Mouse (Mus musculus): ENCODE data around the gene Gbp2b.

DNA sequence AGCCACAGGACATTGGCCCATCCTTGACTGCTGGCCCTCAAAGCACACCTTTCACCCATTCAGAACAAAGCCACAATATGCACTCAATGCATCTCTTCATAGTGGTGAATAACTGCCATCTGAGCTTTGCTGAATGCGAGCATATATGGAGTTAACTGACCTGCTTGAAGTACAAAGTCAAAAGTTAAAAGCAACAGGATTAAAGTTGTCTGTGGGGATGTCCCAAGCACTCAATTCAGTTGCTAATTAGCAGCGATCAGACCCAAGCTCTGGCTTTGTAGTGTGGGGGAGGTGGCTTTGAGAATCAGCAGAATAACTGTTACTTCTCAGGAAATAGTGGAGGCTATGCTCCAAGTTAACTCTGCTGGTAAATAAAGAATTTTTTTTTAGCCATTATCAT, 55.6 kb downstream of the Gbp2b start:
- no peak for TF ChIP-seq GATA1 (IDR thresholded peaks at IDR 0.05; ENCODE audit: low read length)
- no peak for TF ChIP-seq TAL1 (IDR thresholded peaks at IDR 0.05; ENCODE audit: low read length)

Measured in erythroblast, embryonic 14.5 days (primary cell).